Mouse (Mus musculus): Measurements from ENCODE around the gene Uso1.
"Not testable (repeated sequence)": the region's sequence is repeated elsewhere in the genome, so short reads cannot be mapped to it uniquely, and the experiment has no call there.

The Uso1 gene

DNA sequence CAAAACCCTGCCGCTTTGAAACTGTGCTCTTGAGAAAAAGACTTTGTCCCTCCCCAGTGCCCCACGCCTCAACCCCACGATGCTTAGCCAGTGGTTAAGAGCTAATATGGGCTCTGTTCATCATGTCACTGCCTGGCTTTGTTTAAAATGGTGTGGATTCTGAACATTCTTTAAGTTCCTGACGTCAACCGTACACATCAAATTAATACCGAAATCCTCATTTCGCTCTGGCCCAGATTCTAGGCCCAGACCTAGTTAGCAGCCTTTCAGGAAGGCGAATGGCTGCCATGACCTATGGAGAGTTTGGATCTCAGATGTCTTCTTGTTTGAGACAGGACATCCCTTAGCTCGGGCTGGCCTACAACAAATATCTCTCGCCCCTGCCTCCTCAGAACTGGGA, 10.0 kb upstream of the Uso1 start:
- no peak for DNase-seq (ENCODE audit: extremely low spot score)

DNA sequence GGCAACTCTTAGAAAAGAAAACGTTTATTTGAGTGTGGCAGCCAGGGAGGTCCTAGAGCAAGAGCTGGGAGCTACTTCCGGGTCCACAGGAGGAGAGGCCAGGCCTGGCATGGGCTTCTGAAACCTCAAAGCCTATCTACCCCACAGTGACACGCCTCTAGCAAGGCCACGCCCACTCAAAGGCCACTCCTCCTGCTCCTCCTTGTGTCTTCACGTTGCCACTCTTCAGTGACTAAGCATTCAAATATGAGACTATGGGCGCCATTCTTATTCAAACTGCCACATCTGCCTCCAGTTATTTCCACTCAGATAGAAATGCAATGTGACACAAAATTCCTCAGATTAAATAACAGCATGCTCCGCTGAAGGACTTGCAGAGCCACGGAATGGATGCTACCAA, 9.2 kb upstream of the Uso1 start:
- DNase-seq (ENCODE audit: extremely low spot score) = peak; percentile 66

DNA sequence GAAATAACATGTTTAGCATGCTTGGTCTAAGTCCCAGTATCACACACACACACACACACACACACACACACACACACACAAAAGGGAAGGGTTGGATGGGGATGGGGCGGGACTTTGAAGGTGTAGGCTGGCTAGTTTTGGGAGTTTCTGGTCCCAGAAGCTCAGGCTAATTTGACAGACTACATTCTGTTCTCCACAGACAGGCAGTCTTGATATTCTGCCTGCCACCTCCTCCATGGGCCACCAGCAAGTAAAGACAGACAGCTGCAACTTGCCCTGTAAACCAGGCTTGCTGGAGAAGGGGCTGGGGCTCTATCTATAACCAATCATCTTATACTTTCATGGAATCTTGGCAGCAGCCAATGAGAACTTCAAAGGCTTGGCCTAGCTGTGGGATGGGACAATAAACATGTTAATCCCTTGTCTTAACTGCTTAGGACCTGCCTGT, 8.4 kb upstream of the Uso1 start:
- DNase-seq (ENCODE audit: extremely low spot score) = no peak

DNA sequence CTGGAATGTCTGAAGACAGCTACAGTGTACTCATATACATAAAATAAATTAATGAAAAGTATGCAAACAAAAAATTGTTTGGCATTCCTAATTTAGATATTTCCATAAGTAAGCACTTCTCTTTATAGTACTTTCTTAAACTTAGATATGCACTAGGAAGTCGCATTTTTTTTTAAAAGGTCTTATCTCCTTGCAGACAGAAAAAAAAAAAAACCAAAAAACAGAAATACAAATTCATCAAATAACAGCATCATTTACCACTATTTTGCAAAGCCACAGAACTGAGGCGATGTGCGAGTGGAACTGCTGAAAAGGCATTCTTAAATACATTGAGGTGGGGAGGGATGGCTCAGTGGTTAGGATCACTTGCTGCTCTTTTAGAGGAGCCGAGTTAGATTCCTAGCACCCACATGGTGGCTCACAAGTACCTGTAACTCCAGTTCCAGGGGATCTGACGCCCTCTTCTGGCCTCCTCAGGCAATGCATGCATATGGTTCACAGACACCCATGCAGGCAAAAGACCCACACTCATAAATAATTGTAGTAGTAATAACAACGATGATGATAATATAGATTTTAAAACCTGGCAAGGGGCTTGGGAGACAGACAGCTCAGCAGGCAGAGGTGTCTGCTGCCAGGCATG, 7.6 kb upstream of the Uso1 start:
- no peak for DNase-seq (ENCODE audit: extremely low spot score)

DNA sequence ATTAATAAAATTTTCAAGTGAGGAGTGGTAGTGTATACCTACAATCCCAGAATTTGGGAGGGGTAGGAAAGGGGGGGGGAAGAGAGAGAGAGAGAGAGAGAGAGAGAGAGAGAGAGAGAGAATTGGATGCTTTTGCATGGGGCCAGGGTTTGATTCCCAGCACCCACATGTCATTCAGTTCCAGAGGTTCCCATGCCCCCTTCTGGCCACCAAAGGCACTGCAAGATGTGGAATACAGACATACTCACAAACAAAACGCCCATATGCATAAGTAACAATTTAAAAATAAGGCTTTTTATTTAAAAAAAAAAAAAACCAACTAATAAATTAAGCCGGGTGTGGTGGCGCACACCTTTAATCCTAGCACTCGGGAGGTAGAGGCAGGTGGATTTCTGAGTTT, 5.6 kb upstream of the Uso1 start:
- DNase-seq (ENCODE audit: extremely low spot score) = no peak

DNA sequence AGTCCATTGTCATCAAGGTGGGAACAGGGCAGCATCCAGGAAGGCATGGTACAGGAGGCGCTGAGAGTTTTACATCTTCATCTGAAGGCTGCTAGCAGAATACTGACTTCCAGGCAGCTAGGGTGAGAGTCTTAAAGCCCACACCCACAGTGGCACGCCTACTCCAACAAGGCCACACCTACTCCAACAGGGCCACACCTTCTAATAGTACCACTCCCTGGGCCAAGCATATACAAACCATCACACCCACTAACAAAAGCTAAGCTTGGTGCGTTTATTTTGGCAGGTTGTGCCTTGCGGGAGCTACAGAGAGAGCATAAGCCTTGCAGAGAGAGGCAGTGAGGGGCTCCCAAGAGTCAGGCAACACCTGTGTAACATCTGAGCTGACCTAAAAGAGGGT, 4.7 kb upstream of the Uso1 start:
- DNase-seq (ENCODE audit: extremely low spot score) = not testable (repeated sequence)

DNA sequence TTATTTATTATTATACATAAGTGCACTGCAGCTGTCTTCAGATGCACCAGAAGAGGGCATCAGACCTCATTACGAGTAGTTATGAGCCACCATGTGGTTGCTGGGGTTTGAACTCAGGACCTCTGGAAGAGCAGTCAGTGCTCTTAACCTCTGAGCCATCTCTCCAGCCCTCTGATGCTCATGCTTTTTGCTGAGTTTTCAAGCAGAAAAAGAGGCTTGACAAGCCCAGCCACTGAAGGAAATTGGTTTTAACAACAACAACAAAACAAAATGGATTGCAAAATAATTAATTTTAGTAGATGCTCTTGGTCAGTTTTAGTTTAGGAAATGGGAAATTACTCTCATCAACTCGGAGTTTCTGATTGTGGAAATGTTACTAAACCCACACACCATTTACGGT, 2.8 kb upstream of the Uso1 start:
- no peak for DNase-seq (ENCODE audit: extremely low spot score)

DNA sequence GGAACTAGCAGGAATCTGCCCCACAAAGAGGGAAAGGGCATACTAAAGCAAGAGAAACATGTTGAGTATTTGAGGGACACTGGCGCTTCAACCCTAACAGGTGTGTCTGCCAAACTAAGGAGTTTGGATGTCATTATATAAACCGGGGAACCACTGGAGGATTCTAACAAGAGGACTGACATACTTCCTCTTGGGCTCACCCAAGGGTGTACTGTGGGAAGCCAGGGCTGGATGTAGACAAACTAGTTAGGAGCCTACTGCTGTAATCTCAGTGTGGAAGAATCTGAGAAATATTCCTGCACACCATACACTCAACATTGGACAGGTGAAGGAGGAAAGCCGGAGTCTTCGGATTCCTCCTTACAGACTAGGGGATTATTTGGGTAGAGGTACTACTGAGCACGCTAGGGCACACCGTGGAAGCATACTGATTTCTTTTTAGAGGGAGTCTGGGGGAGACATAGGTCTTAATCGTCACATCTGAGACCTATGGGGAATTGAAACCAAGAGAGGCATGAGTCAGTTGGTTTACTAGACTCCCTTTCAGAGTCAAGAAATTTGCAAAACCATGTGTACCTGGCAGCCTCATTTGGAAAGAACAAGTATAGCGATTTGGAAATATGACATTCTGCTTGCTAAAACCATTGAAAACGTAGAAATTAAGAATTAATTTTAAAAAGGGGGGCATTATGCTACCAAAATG, 1.1 kb upstream of the Uso1 start:
- DNase-seq (ENCODE audit: extremely low spot score) = no peak

DNA sequence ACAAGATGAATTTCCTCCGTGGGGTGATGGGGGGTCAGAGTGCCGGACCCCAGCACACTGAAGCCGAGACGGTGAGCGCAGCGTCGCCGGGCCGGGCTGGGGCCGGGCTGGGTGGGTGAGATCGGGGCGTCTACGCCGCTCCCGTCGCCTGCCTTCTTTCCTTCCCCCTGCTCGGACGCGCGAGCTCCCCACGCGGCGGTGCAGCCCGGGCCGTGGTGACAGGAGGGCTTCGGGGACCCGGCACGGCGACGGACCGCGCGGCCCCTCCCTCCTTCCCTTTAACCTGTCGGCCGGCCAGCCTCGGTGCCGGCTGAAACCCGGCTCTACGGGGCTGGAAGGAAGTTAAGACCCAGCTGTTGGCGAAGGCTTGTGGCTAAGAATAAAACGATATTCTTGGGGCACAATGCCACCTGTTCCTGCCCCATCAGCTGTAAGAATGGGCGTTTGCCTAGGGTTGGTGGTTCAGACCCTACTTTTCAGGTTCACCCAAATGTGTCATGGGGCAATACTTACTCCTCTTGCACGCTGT, 419 bp downstream of the Uso1 start:
- no peak for DNase-seq (ENCODE audit: extremely low spot score)

DNA sequence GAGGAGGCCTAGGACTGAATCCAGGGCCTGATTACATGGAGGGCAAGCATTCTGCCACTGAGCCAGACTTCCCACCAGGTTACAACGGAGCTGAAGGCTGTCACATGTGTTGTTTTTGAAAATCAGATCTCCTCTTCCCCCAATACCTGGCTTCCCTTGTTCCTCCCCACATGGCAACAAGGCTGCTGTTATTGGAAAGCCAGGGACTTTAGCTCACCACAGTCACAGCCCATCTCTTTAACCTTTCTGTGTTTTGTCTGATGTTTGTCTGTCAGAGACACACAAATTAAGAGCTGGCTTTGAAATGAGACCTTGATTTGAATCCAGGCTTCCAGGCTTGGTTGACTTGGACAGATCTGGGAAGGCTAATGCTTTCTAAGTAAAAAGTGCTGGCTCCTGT, 1.5 kb downstream of the Uso1 start:
- DNase-seq (ENCODE audit: extremely low spot score) = no peak

DNA sequence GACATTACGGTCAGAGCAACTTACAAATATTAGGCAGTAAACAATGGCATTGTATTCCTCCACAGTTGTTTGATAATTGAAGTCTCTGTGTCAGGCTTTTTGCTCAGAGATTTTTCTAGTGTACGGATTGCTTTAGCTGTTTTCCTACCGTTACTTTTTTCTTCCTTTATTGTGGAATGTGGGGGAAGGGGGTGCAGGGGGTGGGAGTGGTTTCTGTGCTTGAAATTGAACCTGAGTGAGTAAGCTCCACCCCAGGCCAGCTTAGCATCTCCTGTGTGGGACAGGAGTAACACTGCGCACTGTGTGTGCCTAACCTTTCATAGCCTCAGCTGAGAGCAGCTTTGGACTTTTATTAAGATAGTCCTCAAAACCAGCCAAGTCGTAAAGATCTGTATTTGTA, 4.0 kb downstream of the Uso1 start:
- DNase-seq (ENCODE audit: extremely low spot score) = no peak

DNA sequence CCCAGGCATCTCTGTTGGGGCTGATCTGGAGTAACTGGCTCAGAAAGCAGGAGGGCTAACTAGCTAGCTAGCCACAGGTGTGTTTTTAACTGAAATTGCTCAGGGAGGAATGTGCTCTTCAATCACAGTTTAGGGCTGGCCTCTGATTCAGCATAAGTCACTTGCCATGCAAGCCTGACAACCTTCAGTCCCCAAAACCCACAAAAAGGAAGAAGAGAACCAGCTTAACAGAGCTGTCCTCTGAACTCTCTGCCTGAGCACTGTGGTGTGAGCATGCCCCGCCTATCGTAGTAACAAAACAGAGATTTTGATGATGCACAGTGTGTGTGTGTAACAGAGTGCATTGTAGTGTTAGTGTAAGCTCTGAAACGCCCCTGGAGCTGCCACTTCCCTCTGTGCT, 4.7 kb downstream of the Uso1 start:
- DNase-seq (ENCODE audit: extremely low spot score) = no peak

DNA sequence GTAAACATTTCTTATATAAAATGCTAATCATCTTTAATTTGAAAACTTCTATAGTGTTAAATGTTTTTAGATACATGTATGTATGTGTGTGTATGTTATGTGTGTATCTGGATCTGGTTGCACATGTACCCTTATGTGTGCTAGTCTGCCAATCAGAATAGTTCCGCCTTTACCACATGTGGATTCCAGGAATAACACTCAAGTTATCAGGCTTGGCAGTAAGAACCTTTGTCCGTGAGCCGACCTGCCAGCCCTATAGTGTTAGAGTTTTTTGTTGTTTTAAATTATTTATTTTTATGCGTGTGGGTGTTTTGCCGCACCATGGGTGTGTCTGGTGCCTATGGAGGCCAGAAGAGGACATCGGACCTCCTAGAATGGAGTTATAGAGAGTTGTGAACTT, 5.9 kb downstream of the Uso1 start:
- DNase-seq (ENCODE audit: extremely low spot score) = no peak

DNA sequence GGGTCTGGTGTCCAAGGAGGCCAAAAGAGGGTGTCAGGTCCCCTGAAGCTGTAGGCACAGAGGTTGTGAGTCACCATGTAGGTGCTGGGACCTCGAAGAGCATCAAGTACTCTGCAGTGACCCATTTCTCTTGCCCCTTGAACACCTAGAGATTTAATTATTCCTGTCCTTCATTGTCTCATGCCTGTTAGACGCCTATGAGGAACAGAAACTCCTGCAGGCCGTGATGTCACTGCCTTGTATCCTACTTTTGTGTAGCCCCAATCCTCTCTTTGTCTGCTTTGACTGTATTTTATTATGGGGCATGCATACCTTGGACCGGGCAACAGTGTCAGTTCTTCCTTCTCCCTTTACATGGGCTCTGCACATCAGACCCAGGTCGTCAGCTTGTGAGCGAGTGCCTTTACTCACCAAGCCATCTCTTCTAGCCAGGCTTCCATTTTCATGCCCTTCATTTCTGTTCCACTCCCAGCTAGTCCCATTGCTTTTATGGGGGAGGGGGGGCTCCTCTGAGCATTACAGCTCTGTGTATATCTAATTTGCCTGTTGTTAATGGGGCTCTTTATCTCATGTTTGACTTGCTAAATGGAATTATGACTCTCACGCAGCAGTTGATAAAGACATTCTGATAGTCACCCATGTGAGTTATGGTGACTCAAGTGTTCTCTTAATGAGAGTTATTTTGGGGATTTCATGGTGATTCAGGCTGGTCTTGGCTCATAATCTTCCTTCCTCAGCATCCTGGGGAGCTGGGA, 7.4 kb downstream of the Uso1 start:
- no peak for DNase-seq (ENCODE audit: extremely low spot score)

DNA sequence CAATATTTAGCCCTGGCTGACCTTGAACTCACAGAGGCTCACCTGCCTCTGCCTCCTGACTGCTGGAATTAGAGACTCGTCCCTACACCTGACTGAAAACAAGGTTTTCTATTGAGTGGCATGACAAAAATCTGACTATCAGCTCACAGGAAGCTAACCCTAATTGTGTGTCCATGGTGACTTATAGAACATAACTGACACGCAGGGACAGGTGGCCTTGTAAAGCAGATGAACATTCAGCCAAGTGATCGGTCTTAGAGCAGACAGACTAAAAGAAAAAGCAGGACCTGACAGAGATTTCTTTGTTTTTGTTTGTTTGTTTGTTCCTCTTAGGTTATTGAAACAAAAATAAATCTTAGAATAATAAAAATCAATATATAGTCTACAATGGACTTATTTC, 10.5 kb downstream of the Uso1 start:
- no peak for DNase-seq (ENCODE audit: extremely low spot score)

DNA sequence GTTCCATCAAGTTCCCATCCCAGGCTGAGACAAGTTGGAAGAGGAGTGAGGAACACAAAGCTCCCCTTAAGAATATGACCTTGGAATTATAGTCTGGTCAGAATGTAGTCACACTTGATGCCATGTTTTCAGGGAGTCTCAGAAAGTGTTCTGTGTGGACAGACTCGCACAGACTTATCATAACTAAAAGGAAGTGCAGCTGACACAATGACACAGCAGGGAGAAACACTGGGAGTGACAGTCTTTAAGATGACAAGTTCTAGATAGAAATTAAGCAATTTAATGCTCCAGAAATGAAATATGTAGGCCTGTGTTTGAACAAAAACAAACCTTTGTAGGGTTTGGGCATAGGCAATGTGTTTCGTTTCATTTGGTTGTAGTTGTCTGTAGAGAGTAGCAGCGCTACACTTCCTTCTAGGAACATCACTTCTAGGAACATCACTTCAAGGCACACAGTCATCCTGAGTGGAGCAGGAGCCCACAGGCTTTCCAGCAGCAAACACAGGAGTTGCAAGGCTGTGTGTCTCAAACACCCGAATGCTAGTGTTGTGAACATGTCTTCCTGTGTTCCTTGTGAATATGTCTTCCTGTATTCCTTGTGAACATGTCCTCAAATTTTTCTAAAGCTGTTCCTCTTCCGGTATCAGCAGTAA, 11.7 kb downstream of the Uso1 start:
- no peak for DNase-seq (ENCODE audit: extremely low spot score)

DNA sequence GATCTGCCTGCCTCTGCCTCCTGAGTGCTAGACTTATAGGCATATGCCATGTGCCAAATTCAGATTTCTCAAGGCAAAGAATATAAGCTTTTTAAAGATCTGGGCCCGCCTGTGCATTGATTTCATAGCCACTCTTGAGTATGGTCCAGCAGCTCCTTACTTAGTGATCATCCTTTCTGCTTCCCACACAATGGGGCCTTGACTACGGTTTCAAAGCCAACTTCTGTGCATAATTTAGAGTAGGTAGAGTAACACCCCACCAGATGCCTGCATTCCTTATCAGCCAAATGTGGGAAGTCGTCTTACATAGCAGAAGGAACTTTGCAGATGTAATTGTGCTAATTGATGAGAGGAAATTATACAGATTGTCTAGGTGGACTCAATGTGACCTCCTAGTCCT, 17.1 kb downstream of the Uso1 start:
- DNase-seq (ENCODE audit: extremely low spot score) = no peak

DNA sequence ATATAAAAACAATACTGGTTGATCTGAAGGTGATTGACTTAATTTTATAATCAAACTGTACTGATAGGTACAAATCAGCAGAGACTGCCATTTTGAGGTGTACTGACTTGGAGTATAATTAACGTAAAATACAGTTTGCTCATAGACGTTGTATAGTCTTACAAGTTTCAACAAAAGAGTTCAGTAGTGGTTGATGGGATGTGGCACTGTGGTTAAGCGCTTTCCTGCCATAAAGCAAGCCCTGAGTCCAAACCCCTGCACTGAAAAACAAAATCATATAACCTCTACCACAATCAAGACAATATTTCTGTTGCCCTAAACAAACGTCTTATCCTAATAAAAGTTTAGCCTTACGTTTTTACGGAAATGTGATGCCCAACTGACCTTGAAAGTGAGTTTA, 28.2 kb downstream of the Uso1 start:
- DNase-seq (ENCODE audit: extremely low spot score) = no peak

DNA sequence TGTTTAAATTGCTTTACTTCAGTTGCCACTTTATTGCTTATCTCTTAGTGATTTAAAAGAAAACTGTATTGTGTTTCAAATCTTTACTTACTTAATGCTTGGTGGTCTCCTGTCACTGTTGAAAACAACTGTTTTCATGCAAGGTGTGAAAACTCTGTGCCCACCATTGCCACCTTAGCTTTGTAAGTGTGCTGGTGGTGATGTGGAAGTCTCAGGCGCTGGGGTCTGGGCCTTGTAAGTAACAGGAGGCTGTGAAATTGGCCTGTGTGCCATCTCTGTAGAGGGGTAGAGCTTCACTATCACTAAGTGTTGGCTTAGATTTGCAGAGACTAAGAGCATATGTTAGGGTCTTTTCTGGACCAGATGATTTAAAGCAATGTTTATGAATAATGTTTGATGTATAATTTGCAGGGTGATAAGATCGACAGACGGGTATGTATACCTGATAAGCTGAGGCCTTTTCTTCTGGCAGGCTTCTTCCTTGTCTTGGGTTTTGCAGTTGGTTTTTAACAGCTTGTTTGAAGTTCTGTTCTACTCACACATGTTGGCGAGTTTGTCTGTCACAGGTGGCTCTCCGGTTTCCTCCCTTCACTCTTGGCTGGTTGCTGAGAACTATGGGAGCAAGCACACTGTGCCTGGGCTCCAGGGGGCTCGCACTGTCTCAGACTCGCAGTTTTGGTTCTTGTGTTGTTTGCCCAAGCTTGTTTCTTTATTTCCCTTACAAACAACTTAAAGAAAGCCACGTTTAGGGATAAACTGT, 45.5 kb downstream of the Uso1 start:
- no peak for DNase-seq (ENCODE audit: extremely low spot score)

DNA sequence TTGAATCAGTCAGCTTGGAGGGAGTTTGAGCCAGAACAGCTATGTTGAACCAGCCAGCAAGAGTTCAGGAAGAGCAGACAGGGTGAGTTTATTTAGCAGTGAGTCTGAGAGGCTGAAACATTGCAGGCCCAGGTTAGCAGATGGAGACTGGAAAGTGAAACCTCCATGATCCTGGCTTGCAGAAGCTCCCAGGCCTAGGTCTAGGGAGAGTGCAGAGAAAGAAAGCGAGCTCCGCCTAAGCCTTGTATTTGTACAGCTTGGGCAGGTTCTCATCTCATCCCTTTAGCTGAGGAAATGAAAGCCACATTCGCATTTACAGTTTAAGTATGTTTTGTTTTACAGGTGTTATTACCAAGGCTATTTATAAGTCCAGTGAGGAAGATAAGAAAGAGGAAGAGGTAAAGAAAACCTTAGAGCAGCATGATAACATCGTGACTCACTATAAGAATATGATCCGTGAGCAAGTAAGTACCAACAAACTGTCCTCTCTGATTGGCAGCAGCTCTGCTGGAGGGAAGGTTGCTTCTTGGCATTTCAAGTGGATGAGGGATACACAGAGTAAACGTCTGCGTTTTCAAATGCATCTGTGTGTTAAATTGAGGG, 51.2 kb downstream of the Uso1 start:
- no peak for DNase-seq (ENCODE audit: extremely low spot score)

DNA sequence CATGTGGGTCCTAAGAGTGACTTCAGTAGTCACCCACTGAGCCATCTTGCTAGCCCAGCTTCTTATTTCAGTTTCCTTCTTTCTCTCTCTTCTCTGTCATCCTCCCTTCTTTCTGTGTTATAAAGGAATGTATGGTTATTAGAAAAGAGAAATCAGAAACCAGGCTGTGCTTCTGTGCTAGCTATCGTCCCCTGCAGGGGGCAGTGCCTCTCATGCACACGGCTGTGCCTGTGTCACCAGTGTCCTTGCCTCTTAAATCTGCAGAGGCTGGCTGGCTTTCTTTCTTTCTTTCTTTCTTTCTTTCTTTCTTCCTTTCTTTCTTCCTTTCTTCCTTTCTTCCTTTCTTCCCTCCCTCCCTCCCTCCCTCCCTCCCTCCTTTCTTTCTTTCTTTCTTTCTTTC, 58.0 kb downstream of the Uso1 start:
- not testable (repeated sequence) for DNase-seq (ENCODE audit: extremely low spot score)
